Mouse (Mus musculus) hindbrain, embryonic 10.5 days (tissue): ENCODE data around the gene DXBay18. TPM values are rescaled to one million over a fixed set of nuclear protein-coding genes. Genes with fewer than 3 reads are reported as not detected.
"Not testable (repeated sequence)": the region's sequence is repeated elsewhere in the genome, so short reads cannot be mapped to it uniquely, and the experiment has no call there.

Experiments used
- DNase-seq: peaks from one replicate; pipeline ENCODE4 v3.0.0-alpha.2; 2017; ENCODE audit warnings: low spot score
- H3K27ac ChIP-seq: fragments of 300-500 bp; sonication (generic); 2 replicates; pipeline ENCODE4 v1.5.1; 2016; ENCODE audit warnings: mild to moderate bottlenecking, moderate library complexity
- H3K27me3 ChIP-seq: fragments of 300-500 bp; sonication (generic); 2 replicates; pipeline ENCODE4 v1.6.1; 2016; ENCODE audit warnings: mild to moderate bottlenecking; ENCODE audit not compliant: poor library complexity, insufficient read depth, severe bottlenecking
- H3K36me3 ChIP-seq: fragments of 300-500 bp; sonication (generic); 2 replicates; pipeline ENCODE4 v1.6.1; 2016; ENCODE audit warnings: mild to moderate bottlenecking, moderate library complexity
- H3K4me1 ChIP-seq: fragments of 300-500 bp; sonication (generic); replicated peaks from 2 replicates; pipeline ENCODE4 v1.6.1; 2016; ENCODE audit warnings: mild to moderate bottlenecking
- H3K4me3 ChIP-seq: fragments of 300-500 bp; sonication (generic); 2 replicates; pipeline ENCODE4 v1.5.1; 2016; ENCODE audit warnings: mild to moderate bottlenecking, moderate library complexity
- H3K9me3 ChIP-seq: fragments of 300-500 bp; sonication (generic); 2 replicates; pipeline ENCODE4 v1.6.1; 2016; ENCODE audit warnings: mild to moderate bottlenecking, moderate library complexity
- WGBS: fragments of 180-500 bp; shearing (Covaris S2); methylation state at CpG from one replicate; pipeline ENCODE4 v1.1.7; 2016; 5-methylcytosine and 5-hydroxymethylcytosine counted together
- polyA plus RNA-seq: library from polyadenylated mRNA; unstranded; fragments of >200 nt; fragmentation: Nextera tagmentation; extraction: Ambion mirVana; gene quantifications from 2 replicates; pipeline ENCODE4 v1.2.1, GENCODE M21; 2016

The DXBay18 gene
- not detected in 2 replicates for polyA plus RNA-seq

DNA sequence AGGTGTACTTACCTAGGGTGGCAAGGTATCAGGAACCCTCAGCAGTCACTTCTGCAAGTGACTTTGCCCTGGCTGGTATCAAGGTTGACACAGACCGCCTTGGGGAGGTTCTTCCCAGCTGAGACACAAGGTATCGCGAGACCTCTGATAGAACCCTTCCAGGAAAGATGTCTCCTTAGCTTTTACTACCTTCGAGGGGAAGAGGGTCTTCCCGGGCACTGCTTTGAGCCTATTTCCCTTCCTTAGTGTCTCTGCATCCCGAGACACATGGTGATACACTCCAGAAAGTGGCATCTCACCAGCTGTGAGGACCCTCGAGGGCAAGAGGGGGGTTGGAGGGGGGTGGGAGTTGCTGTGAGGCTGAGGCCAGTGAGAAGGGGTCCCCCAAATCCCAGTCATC is at the start of gene DXBay18:
Gene DXBay18 (minus strand): TSS at position 101 of the 400 bp plus-strand sequence.
- H3K4me1 ChIP-seq, H3K9me3 ChIP-seq, H3K27me3 ChIP-seq, H3K36me3 ChIP-seq, DNase-seq, H3K4me3 ChIP-seq, H3K27ac ChIP-seq: not testable (repeated sequence)
- no CpG with 5 or more reads among the region's 7 CpGs for WGBS

DNA sequence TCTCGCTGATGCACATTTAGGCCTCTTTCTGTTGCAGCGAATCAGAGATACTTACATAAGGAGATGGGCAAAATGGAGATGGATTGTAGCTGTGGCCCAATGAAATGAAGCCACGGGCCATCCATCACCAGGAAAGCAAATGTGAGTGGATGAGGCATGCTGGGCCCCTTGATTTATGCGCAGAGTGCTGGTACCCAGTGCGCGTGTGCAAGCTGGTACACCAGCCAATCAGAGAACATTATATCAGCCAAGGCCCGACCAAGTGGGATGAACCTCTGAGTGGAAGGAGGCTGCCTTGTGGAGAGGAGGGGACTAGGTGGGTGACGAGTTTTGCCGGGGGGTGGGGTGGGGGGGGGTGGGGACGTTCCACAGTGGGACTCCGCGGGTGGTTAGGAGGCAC is 42.7 kb upstream of the DXBay18 start, which contains the start of gene Xlr3b:
Gene Xlr3b (plus strand): TSS at position 274 of the 400 bp plus-strand sequence.
- not testable (repeated sequence) for H3K27ac ChIP-seq, H3K4me3 ChIP-seq, H3K36me3 ChIP-seq, H3K4me1 ChIP-seq, H3K27me3 ChIP-seq, DNase-seq, H3K9me3 ChIP-seq
- 78% methylated on average over 12 of the region's 12 CpGs for WGBS

- not testable (repeated sequence) for H3K4me3 ChIP-seq, H3K27me3 ChIP-seq, H3K36me3 ChIP-seq, H3K27ac ChIP-seq, H3K9me3 ChIP-seq, DNase-seq, H3K4me1 ChIP-seq
- 79% methylated on average over 8 of the region's 15 CpGs for WGBS
Observed at GRCm38 (mm10) chrX:73176889-73177288, 27.6 kb upstream of the DXBay18 start, which contains the start of gene Spin2d. Gene Spin2d (minus strand): TSS chrX:73176989.

DNA sequence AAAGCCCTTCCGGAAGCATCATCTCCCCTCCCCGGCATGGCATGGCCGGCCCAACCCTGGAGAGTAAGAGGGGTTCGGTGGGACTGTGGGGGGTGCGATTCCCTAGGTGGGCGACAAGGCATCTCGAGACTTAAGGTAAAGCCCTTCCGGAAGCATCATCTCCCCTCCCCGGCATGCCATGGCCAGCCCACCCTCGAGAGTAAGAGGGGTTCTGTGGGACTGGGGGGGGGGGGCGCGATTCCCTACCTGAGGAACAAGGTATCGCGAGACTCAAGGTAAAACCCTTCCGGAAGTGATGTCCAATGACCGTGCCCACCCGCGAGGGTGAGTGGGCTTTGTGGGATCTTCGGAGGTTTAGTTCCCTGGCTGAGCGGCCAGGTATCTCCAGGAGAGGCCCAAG is 754 bp downstream of the DXBay18 start, which contains the start of gene Xlr5b:
Gene Xlr5b (plus strand): TSS at position 301 of the 400 bp plus-strand sequence.
- H3K27ac ChIP-seq, H3K4me3 ChIP-seq, H3K27me3 ChIP-seq, H3K36me3 ChIP-seq, H3K9me3 ChIP-seq, DNase-seq, H3K4me1 ChIP-seq: not testable (repeated sequence)
- no CpG with 5 or more reads among the region's 20 CpGs for WGBS

GRCm38 (mm10) chrX:73143218-73143618 is 6.0 kb downstream of the DXBay18 start:
- WGBS, result no CpG with 5 or more reads among the region's 7 CpGs

GRCm38 (mm10) chrX:73122859-73123829 is 26.1 kb downstream of the DXBay18 start:
- not testable (repeated sequence) for H3K9me3 ChIP-seq, H3K4me3 ChIP-seq, H3K27me3 ChIP-seq, H3K4me1 ChIP-seq, H3K36me3 ChIP-seq, DNase-seq, H3K27ac ChIP-seq
- no CpG with 5 or more reads among the region's 12 CpGs for WGBS

More at GRCm38 (mm10) chrX:73143218-73143618, 6.0 kb downstream of the DXBay18 start:
- H3K27me3 ChIP-seq, H3K27ac ChIP-seq, H3K4me1 ChIP-seq, H3K9me3 ChIP-seq, H3K4me3 ChIP-seq, H3K36me3 ChIP-seq, DNase-seq: not testable (repeated sequence)

- not testable (repeated sequence) for H3K4me1 ChIP-seq, H3K27ac ChIP-seq, H3K9me3 ChIP-seq, H3K36me3 ChIP-seq, H3K4me3 ChIP-seq, DNase-seq, H3K27me3 ChIP-seq
- no CpG with 5 or more reads among the region's 7 CpGs for WGBS
Observed at GRCm38 (mm10) chrX:73116747-73117146, 32.5 kb downstream of the DXBay18 start, which contains the start of gene Gm14685. Gene Gm14685 (plus strand): TSS chrX:73117047.

- H3K27me3 ChIP-seq, result not testable (repeated sequence)
Observed at GRCm38 (mm10) chrX:73096941-73097508, 52.2 kb downstream of the DXBay18 start, which contains the start of gene Xlr3a. Gene Xlr3a (minus strand): TSS chrX:73097095.

More at GRCm38 (mm10) chrX:73096941-73097508, 52.2 kb downstream of the DXBay18 start, which contains the start of gene Xlr3a:
- not testable (repeated sequence) for H3K36me3 ChIP-seq, H3K27ac ChIP-seq, H3K9me3 ChIP-seq, H3K4me1 ChIP-seq, H3K4me3 ChIP-seq, DNase-seq
- WGBS, result 77% methylated on average over 13 of the region's 13 CpGs

Other genes starting within 250 kb of the DXBay18 start
- gene Cetn2, start 231.0 kb downstream of the DXBay18 start, polyA plus RNA-seq, result 91.9 and 104 TPM in 2 replicates
- gene Nsdhl, start 230.9 kb downstream of the DXBay18 start, polyA plus RNA-seq, result 37.4 and 42.9 TPM in 2 replicates
- gene Zfp185, start 162.1 kb downstream of the DXBay18 start, polyA plus RNA-seq, result 3.7 and 5.1 TPM in 2 replicates
- 0.09 and 0.11 TPM in 2 replicates for gene Pnma5, start 112.3 kb downstream of the DXBay18 start, polyA plus RNA-seq
- 0.25 and 0.51 TPM in 2 replicates for gene Pnma3, start 84.7 kb downstream of the DXBay18 start, polyA plus RNA-seq
- gene Xlr4a, start 67.0 kb downstream of the DXBay18 start, polyA plus RNA-seq, result 1.5 TPM in 1 of 2 replicates, not detected in the other
- gene Xlr3a, start 52.4 kb downstream of the DXBay18 start, polyA plus RNA-seq, result 2.1 and 2.7 TPM in 2 replicates
- gene Gm14685, start 32.4 kb downstream of the DXBay18 start, polyA plus RNA-seq, result 0.24 and 0.26 TPM in 2 replicates
- gene Xlr5b, start 654 bp downstream of the DXBay18 start, polyA plus RNA-seq, result not detected in 2 replicates
- not detected in 2 replicates for gene Spin2d, start 27.5 kb upstream of the DXBay18 start, polyA plus RNA-seq
- gene Xlr3b, start 42.8 kb upstream of the DXBay18 start, polyA plus RNA-seq, result 11.1 and 12.8 TPM in 2 replicates
- 0.45 and 0.68 TPM in 2 replicates for gene Xlr4b, start 64.9 kb upstream of the DXBay18 start, polyA plus RNA-seq
- 14.1 and 19.8 TPM in 2 replicates for gene F8a, start 78.8 kb upstream of the DXBay18 start, polyA plus RNA-seq
- 0.27 TPM in 1 of 2 replicates, not detected in the other for gene Xlr4c, start 93.7 kb upstream of the DXBay18 start, polyA plus RNA-seq
- gene Xlr3c, start 115.9 kb upstream of the DXBay18 start, polyA plus RNA-seq, result 0.20 and 0.30 TPM in 2 replicates
- gene Xlr5a, start 143.5 kb upstream of the DXBay18 start, polyA plus RNA-seq, result not detected in 2 replicates
- not detected in 2 replicates for gene Xlr5c, start 143.5 kb upstream of the DXBay18 start, polyA plus RNA-seq
- not detected in 2 replicates for gene Gm45015, start 187.4 kb upstream of the DXBay18 start, polyA plus RNA-seq
- gene Zfp275, start 193.2 kb upstream of the DXBay18 start, polyA plus RNA-seq, result 12.6 and 13.4 TPM in 2 replicates
- not detected in 2 replicates for gene Gm18336, start 249.3 kb upstream of the DXBay18 start, polyA plus RNA-seq